Mouse (Mus musculus): ENCODE results near the gene Zbtb21. TPM values are rescaled to one million over a fixed set of nuclear protein-coding genes. Genes with fewer than 3 reads are reported as not detected.
"Not testable (repeated sequence)": the region's sequence is repeated elsewhere in the genome, so short reads cannot be mapped to it uniquely, and the experiment has no call there.

The Zbtb21 gene
- polyA plus RNA-seq, 1 experiment from 2014 or later: 10.0 TPM

DNA sequence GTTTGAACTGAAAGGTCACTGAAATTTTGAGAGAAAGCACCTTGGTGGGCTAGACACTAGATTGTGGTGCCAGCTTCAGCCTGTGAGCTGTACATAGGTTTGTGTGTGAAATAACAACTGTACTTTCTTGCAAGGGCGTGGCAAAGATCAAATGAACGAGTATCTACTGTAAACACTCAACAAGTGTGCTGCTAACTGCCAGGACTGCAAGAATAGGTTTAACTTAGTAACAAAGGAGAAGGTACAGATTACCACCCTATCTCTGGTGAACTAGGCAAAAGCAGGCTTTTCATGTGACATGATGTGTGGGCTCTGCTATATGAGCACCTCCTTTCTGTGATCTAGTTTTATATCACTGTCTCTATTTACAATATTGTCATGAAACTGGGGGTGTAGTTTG is 9.1 kb downstream of the Zbtb21 start:
- DNase-seq (ENCODE audit: low spot score): no peak
- 67% methylated on average over 2 of the region's 2 CpGs for WGBS
- H3K9me3 ChIP-seq (ENCODE audit: control insufficient read depth, low read length): no peaks in the 10 kb centered on the region
- peak; percentile 76 for ATAC-seq (replicated peaks; ENCODE audit: low FRiP score)
- no peaks in the 10 kb centered on the region for H3K27me3 ChIP-seq (replicated peaks; ENCODE audit: control insufficient read depth, insufficient read depth, low read length)
- no peak overlapping the region for H3K9ac ChIP-seq (ENCODE audit: low read depth, low read length)
- no peak overlapping the region for H3K4me3 ChIP-seq (ENCODE audit: low read depth, low read length)
- peaks cover 18% of the 10 kb centered on the region for H3K4me1 ChIP-seq (replicated peaks; ENCODE audit: control insufficient read depth, insufficient read depth, low read length)
- peak overlapping the region; percentile 16; the same call in 1 of the 2 replicates for H3K4me2 ChIP-seq
- peak overlapping the region; percentile 33 for H3K27ac ChIP-seq (ENCODE audit: low read depth, low read length)
- peaks cover 25% of the 10 kb centered on the region for H3K36me3 ChIP-seq (ENCODE audit: control insufficient read depth, insufficient read depth, low read length)

DNA sequence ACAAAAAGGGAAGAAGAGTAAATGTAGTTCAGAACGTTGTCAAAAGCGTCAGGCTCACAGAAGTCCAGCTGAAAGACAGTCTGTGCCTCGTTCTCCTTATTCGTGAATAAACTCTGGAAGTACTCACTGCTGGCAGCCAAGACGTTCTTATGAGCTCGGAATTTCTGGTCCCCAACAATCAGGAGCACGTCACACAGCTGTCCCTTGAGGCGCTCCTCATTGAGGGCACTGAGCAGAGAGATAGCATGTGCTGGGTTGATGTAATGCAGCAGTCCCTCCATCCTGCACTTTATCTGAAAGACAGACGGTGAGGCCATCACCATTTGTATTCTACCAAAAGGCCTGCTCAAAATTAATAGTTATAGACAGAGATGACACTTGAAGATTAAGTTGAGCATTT is 9.6 kb downstream of the Zbtb21 start:
- H3K9ac ChIP-seq (ENCODE audit: low read depth, low read length): no peak overlapping the region; the same call in 1 of the 2 replicates
- peaks cover 15% of the 10 kb centered on the region for H3K4me1 ChIP-seq (replicated peaks; ENCODE audit: control insufficient read depth, insufficient read depth, low read length)
- H3K4me3 ChIP-seq (ENCODE audit: low read depth, low read length): no peak overlapping the region
- H3K27me3 ChIP-seq (replicated peaks; ENCODE audit: control insufficient read depth, insufficient read depth, low read length): no peaks in the 10 kb centered on the region
- WGBS: 71% methylated on average over 9 of the region's 9 CpGs
- H3K36me3 ChIP-seq (ENCODE audit: control insufficient read depth, insufficient read depth, low read length): peaks cover 27% of the 10 kb centered on the region
- ATAC-seq (replicated peaks; ENCODE audit: low FRiP score) (peak; percentile 86), DNase-seq (ENCODE audit: low spot score) (no peak)
- H3K27ac ChIP-seq (ENCODE audit: low read depth, low read length): peak overlapping the region; percentile 0; the same call in 1 of the 2 replicates
- H3K9me3 ChIP-seq (ENCODE audit: control insufficient read depth, low read length): no peaks in the 10 kb centered on the region
- peak overlapping the region; percentile 16; the same call in 1 of the 2 replicates for H3K4me2 ChIP-seq

DNA sequence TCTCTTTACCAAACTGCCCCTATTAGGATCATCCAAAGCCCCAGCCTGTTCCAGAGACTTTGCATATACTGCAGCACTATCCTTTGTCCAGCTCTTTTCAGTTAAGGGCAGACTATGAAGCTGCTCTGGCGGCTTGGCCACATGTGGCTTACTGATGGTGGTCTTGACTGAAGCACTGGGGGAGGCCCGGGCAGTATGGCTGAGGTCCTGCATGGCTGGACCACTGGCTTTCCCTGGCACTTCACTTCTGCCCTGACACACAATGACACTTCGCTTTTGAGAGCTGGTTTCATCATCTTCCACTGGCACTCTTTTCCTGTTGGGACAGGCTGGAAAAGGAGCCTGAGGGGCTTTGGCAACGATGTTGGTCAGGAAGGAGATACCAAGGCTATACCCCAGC is 10.1 kb downstream of the Zbtb21 start:
- Histone ChIP-seq H3K4me1 (replicated peaks; ENCODE audit: control insufficient read depth, insufficient read depth, low read length) (peaks cover 11% of the 10 kb centered on the region), H3K36me3 (ENCODE audit: control insufficient read depth, insufficient read depth, low read length) (peaks cover 27% of the 10 kb centered on the region), H3K27me3 (replicated peaks; ENCODE audit: control insufficient read depth, insufficient read depth, low read length) (no peaks in the 10 kb centered on the region), H3K4me3 (ENCODE audit: low read depth, low read length) (no peak overlapping the region), H3K4me2 (no peak overlapping the region; the same call in 1 of the 2 replicates), H3K9ac (ENCODE audit: low read depth, low read length) (no peak overlapping the region; the same call in 1 of the 2 replicates), H3K9me3 (ENCODE audit: control insufficient read depth, low read length) (no peaks in the 10 kb centered on the region), H3K27ac (ENCODE audit: low read depth, low read length) (peak overlapping the region; percentile 0; the same call in 1 of the 2 replicates)
- 88% methylated on average over 4 of the region's 4 CpGs for WGBS
- ATAC-seq (replicated peaks; ENCODE audit: low FRiP score): no peak
- no peak for DNase-seq (ENCODE audit: low spot score)

DNA sequence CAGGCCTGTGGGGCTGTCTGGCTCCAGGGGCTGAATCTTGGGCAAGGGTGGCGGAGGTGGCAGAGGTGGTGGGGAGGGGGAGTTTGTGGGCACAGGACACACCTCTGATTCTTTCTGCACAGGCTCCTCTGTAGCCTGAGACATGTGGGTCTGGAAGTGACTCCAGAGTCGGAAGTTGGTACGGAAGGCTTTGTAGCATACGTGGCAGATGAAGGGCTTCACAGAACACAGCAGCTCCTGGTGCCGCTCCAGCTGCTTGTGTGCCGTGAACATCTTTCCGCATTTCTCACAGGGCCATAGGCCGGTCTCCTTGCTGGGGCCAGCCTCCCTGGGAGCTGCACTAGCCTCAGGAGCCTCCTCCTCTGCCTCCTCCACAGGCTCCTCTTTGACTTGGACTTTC is 12.4 kb downstream of the Zbtb21 start:
- Histone ChIP-seq H3K4me2 (no peak overlapping the region), H3K4me1 (replicated peaks; ENCODE audit: control insufficient read depth, insufficient read depth, low read length) (peaks cover 11% of the 10 kb centered on the region), H3K9ac (ENCODE audit: low read depth, low read length) (no peak overlapping the region), H3K9me3 (ENCODE audit: control insufficient read depth, low read length) (no peaks in the 10 kb centered on the region), H3K36me3 (ENCODE audit: control insufficient read depth, insufficient read depth, low read length) (peaks cover 27% of the 10 kb centered on the region), H3K4me3 (ENCODE audit: low read depth, low read length) (no peak overlapping the region), H3K27me3 (replicated peaks; ENCODE audit: control insufficient read depth, insufficient read depth, low read length) (no peaks in the 10 kb centered on the region), H3K27ac (ENCODE audit: low read depth, low read length) (no peak overlapping the region)
- DNase-seq (ENCODE audit: low spot score): no peak
- WGBS: 91% methylated on average over 8 of the region's 8 CpGs
- ATAC-seq (replicated peaks; ENCODE audit: low FRiP score): no peak

DNA sequence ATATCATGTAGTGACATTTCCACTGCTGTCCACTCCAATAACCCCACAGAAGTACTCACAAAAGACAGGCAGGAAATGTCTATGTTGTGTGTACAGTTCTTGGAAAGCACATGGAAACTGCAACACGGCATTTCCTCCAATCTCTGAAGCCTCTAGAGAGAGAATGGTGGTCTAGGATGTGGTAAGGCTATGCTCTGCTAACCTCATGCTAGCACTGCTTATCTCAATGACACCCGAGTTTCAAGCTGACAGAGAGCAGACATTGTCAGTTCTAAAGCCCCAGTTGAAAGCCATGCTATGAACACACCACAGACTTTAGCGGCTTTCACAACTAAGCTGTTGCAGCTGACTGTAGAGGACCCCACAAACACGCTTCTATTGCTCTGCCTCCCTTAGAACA is 13.6 kb downstream of the Zbtb21 start:
- DNase-seq (ENCODE audit: low spot score) (no peak), ATAC-seq (replicated peaks; ENCODE audit: low FRiP score) (no peak)
- peaks cover 27% of the 10 kb centered on the region for H3K36me3 ChIP-seq (ENCODE audit: control insufficient read depth, insufficient read depth, low read length)
- peaks cover 11% of the 10 kb centered on the region for H3K4me1 ChIP-seq (replicated peaks; ENCODE audit: control insufficient read depth, insufficient read depth, low read length)
- no peaks in the 10 kb centered on the region for H3K9me3 ChIP-seq (ENCODE audit: control insufficient read depth, low read length)
- H3K4me2 ChIP-seq: no peak overlapping the region
- H3K27me3 ChIP-seq (replicated peaks; ENCODE audit: control insufficient read depth, insufficient read depth, low read length): no peaks in the 10 kb centered on the region
- 51% methylated on average over 4 of the region's 4 CpGs for WGBS
- H3K4me3 ChIP-seq (ENCODE audit: low read depth, low read length): no peak overlapping the region
- no peak overlapping the region for H3K9ac ChIP-seq (ENCODE audit: low read depth, low read length)
- H3K27ac ChIP-seq (ENCODE audit: low read depth, low read length): no peak overlapping the region

DNA sequence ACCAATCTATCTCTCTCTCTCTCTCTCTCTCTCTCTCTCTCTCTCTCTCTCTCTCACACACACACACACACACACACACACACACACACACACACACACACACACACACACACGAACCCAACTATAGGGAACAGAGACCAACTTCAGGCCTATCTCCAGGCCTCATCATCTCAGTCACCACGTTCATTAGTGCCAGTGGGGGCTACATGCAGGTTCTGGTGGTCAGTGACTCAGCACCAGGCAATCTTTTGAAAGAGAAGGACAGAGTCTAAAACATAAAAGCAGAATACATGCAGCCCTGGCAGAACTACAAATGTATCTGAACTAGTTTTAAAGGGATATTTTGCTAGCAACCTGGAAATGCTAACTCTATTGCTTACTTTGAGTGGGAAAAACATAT is 15.4 kb downstream of the Zbtb21 start:
- not testable (repeated sequence) for H3K4me3 ChIP-seq (ENCODE audit: low read depth, low read length); H3K27ac ChIP-seq (ENCODE audit: low read depth, low read length); H3K4me2 ChIP-seq; H3K4me1 ChIP-seq (replicated peaks; ENCODE audit: control insufficient read depth, insufficient read depth, low read length); ATAC-seq (replicated peaks; ENCODE audit: low FRiP score); DNase-seq (ENCODE audit: low spot score); H3K27me3 ChIP-seq (replicated peaks; ENCODE audit: control insufficient read depth, insufficient read depth, low read length); H3K9me3 ChIP-seq (ENCODE audit: control insufficient read depth, low read length); H3K9ac ChIP-seq (ENCODE audit: low read depth, low read length)
- WGBS: 29% methylated on average over 2 of the region's 2 CpGs
- H3K36me3 ChIP-seq (ENCODE audit: control insufficient read depth, insufficient read depth, low read length): peaks cover 25% of the 10 kb centered on the region

DNA sequence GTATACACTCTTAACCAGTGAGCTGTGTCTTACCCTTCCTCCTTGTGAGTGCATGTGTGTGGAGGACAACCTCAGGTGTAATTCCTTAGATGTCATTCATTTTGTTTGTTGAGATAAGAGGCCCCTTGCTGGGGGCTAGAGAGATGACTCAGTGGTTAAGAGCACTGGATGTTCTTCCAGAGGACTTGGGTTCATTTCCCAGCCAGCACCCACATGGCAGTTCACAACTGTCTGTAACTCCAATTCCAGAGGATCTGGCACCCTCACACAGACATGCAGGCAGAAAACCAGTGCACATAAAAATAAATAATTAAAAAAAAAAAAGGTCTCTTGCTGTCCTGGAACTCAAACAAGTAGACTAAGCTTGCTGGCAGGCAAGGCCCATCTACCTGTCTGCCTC is 20.6 kb downstream of the Zbtb21 start:
- Histone ChIP-seq H3K9me3 (ENCODE audit: control insufficient read depth, low read length) (no peaks in the 10 kb centered on the region), H3K27ac (ENCODE audit: low read depth, low read length) (no peak overlapping the region), H3K27me3 (replicated peaks; ENCODE audit: control insufficient read depth, insufficient read depth, low read length) (no peaks in the 10 kb centered on the region), H3K36me3 (ENCODE audit: control insufficient read depth, insufficient read depth, low read length) (no peaks in the 10 kb centered on the region), H3K4me1 (replicated peaks; ENCODE audit: control insufficient read depth, insufficient read depth, low read length) (no peaks in the 10 kb centered on the region), H3K4me3 (ENCODE audit: low read depth, low read length) (no peak overlapping the region), H3K9ac (ENCODE audit: low read depth, low read length) (no peak overlapping the region), H3K4me2 (no peak overlapping the region)
- ATAC-seq (replicated peaks; ENCODE audit: low FRiP score) (no peak), DNase-seq (ENCODE audit: low spot score) (no peak)

DNA sequence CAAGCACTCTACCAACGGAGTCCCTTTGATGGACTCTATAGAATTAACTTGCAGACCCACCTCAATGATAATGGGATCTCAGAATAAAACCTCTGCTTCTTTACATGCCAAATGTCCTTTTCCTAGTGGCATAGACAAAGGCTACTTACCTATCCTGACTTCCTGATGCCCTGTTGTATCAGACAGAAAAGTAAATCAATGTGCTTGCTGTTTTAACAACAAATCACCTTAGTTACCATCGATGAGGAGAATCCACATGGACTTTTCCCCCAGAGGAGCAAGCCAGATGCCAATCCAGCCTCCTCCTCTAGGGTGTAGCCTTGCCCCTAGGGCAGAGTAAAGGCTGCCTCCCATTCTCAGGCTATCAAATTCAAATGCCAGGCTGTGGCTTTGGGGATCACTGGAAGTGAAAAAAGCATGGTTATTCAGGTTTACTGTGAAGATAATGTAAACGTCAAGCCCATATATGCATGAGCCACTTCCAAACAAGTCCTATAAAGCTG is 21.9 kb downstream of the Zbtb21 start:
- no peak overlapping the region for H3K4me2 ChIP-seq
- H3K9me3 ChIP-seq (ENCODE audit: control insufficient read depth, low read length): no peaks in the 10 kb centered on the region
- no peak overlapping the region for H3K9ac ChIP-seq (ENCODE audit: low read depth, low read length)
- H3K27ac ChIP-seq (ENCODE audit: low read depth, low read length): no peak overlapping the region
- no peaks in the 10 kb centered on the region for H3K27me3 ChIP-seq (replicated peaks; ENCODE audit: control insufficient read depth, insufficient read depth, low read length)
- H3K4me3 ChIP-seq (ENCODE audit: low read depth, low read length): no peak overlapping the region
- no peaks in the 10 kb centered on the region for H3K4me1 ChIP-seq (replicated peaks; ENCODE audit: control insufficient read depth, insufficient read depth, low read length)
- WGBS: 78% methylated on average over 3 of the region's 3 CpGs
- no peaks in the 10 kb centered on the region for H3K36me3 ChIP-seq (ENCODE audit: control insufficient read depth, insufficient read depth, low read length)
- no peak for ATAC-seq (replicated peaks; ENCODE audit: low FRiP score)
- DNase-seq (ENCODE audit: low spot score): no peak

DNA sequence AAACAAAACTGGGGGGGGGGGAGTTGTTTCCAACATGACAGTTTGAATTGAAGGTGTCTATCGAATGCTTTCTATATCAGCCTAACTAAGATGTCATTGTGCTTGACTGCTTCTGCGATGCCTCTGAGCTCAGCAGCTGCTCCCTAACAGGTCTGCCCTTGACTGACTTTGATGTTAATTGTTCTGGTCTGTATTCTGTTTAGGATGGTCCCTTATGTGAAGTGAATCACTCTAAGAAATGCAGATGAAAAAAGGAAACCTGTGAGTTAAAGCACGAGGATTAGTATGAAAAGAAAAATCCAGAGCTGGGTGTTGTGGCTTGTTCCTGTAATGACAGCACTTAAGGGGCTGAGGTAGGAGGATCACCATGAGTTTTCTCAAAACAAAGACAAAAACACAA is 26.6 kb downstream of the Zbtb21 start:
- whole genome bisulfite sequencing: 73% methylated on average over 3 of the region's 3 CpGs
- no peak overlapping the region for H3K9ac ChIP-seq (ENCODE audit: low read depth, low read length)
- DNase-seq (ENCODE audit: low spot score) (no peak), ATAC-seq (replicated peaks; ENCODE audit: low FRiP score) (no peak)
- H3K27me3 ChIP-seq (replicated peaks; ENCODE audit: control insufficient read depth, insufficient read depth, low read length): no peaks in the 10 kb centered on the region; the same call in 1 of the 2 replicates
- no peak overlapping the region for H3K4me2 ChIP-seq
- no peaks in the 10 kb centered on the region for H3K4me1 ChIP-seq (replicated peaks; ENCODE audit: control insufficient read depth, insufficient read depth, low read length)
- no peaks in the 10 kb centered on the region for H3K36me3 ChIP-seq (ENCODE audit: control insufficient read depth, insufficient read depth, low read length)
- no peaks in the 10 kb centered on the region for H3K9me3 ChIP-seq (ENCODE audit: control insufficient read depth, low read length)
- no peak overlapping the region for H3K27ac ChIP-seq (ENCODE audit: low read depth, low read length)
- H3K4me3 ChIP-seq (ENCODE audit: low read depth, low read length): no peak overlapping the region

All from liver, embryonic 11.5 days (tissue).